Mouse (Mus musculus) midbrain, embryonic 16.5 days (tissue): ENCODE measurements around the gene Xlr3b. TPM values are rescaled to one million over a fixed set of nuclear protein-coding genes. Genes with fewer than 3 reads are reported as not detected.
A peak's percentile ranks its signal among the peaks of the same experiment; 100 is the strongest.
"Not testable (repeated sequence)": the region's sequence is repeated elsewhere in the genome, so short reads cannot be mapped to it uniquely, and the experiment has no call there.

Experiments used
- ATAC-seq: fragments of 200-750 bp; cut with Nextera tagmentation; 2 replicates; pipeline ENCODE4 v1.8.0; 2017; ENCODE audit warnings: moderate TSS enrichment
- H3K27ac ChIP-seq: fragments of 300-500 bp; sonication (generic); 2 replicates; pipeline ENCODE4 v1.5.1; 2014; ENCODE audit warnings: mild to moderate bottlenecking, low read length, mixed read lengths
- H3K27me3 ChIP-seq: fragments of 300-500 bp; sonication (generic); 2 replicates; pipeline ENCODE4 v1.6.1; 2014; ENCODE audit warnings: low read depth, low read length, mixed read lengths; ENCODE audit not compliant: control insufficient read depth, insufficient read depth
- H3K36me3 ChIP-seq: fragments of 300-500 bp; sonication (generic); 2 replicates; pipeline ENCODE4 v1.6.1; 2014; ENCODE audit warnings: mild to moderate bottlenecking, low read length, moderate library complexity, mixed read lengths; ENCODE audit not compliant: control insufficient read depth, insufficient read depth
- H3K4me1 ChIP-seq: fragments of 300-500 bp; sonication (generic); 2 replicates; pipeline ENCODE4 v1.6.1; 2014; ENCODE audit warnings: mild to moderate bottlenecking, low read length, mixed read lengths; ENCODE audit not compliant: control insufficient read depth, insufficient read depth
- H3K4me2 ChIP-seq: fragments of 300-500 bp; sonication (generic); 2 replicates; pipeline ENCODE4 v1.6.1; 2014; ENCODE audit warnings: mild to moderate bottlenecking, low read length, mixed read lengths
- H3K4me3 ChIP-seq: fragments of 300-500 bp; sonication (generic); 2 replicates; pipeline ENCODE4 v1.5.1; 2014; ENCODE audit warnings: low read depth, mild to moderate bottlenecking, low read length, moderate library complexity, mixed read lengths
- H3K9ac ChIP-seq: fragments of 300-500 bp; sonication (generic); 2 replicates; pipeline ENCODE4 v1.6.1; 2014; ENCODE audit warnings: low read depth, low read length, mixed read lengths
- H3K9me3 ChIP-seq: fragments of 300-500 bp; sonication (generic); replicated peaks from 2 replicates; pipeline ENCODE4 v1.6.1; 2014; ENCODE audit warnings: mild to moderate bottlenecking, low read length, mixed read lengths; ENCODE audit not compliant: control insufficient read depth, poor library complexity, severe bottlenecking
- WGBS: fragments of 180-500 bp; shearing (Covaris S2); extraction: QIAGEN DNeasy Blood & Tissue Kit; methylation state at CpG from one replicate; pipeline ENCODE4 v1.1.7; 2014; 5-methylcytosine and 5-hydroxymethylcytosine counted together
- polyA plus RNA-seq: library from polyadenylated mRNA; unstranded; fragments of >200 nt; fragmentation: Nextera tagmentation; extraction: Ambion mirVana; gene quantifications from 2 replicates; pipeline ENCODE4 v1.2.1, GENCODE M21; 2015

The Xlr3b gene
- polyA plus RNA-seq, 1 experiment from 2014 or later = 13.7 TPM

DNA sequence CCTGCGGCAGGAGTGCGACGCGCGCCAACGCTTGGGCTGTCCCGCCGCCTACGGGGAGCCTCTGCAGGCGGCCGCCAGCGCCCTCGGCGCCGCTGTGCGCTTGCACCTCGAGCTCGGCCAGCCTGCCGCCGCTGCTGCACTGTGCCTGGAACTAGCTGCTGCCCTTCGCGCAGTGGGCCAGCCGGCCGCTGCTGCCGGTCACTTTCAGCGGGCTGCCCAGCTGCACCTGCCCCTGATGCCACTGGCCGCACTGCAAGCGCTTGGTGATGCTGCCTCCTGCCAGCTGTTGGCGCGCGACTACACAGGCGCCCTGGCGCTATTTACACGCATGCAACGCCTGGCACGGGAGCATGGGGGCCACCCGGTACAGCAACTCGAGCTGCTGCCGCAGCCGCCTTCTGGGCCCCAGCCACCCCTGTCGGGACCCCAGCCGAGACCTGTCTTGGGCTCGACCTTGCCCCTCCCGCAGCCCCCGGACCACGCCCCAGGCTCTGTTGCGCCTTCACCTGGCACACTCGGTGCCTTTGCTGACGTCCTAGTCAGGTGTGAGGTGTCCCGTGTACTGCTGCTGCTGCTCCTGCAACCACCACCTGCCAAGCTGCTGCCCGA is 36.7 kb downstream of the Xlr3b start:
- H3K4me3 ChIP-seq = peak overlapping the region; percentile 66
- H3K9me3 ChIP-seq = no peaks in the 10 kb centered on the region
- peak overlapping the region; percentile 59 for H3K4me2 ChIP-seq
- WGBS = 25% methylated on average over 42 of the region's 51 CpGs
- peak overlapping the region; percentile 79 for H3K9ac ChIP-seq
- no peaks in the 10 kb centered on the region for H3K36me3 ChIP-seq
- H3K4me1 ChIP-seq = peaks cover 13% of the 10 kb centered on the region; the same call in 1 of the 2 replicates
- H3K27me3 ChIP-seq = no peaks in the 10 kb centered on the region
- peak; percentile 82 for ATAC-seq
- H3K27ac ChIP-seq = peak overlapping the region; percentile 93

DNA sequence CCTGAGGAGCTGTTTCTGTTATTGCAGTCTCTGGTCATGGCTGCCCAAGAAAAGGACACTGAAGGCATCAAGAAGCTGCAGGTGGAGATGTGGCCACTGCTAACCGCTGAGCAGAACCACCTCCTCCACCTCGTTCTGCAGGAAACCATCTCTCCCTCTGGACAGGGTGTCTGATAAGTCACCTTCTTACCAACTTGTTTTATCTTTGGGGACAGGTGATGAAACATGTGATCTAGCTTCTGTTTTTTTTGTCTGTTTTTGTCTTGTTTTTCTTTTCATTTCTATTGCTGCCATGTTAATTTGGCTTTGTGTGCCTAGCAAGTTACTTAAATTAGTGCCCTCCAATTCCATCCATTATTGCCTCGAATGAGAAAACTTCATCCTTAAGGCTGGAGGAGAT is 37.3 kb downstream of the Xlr3b start:
- H3K4me3 ChIP-seq = peak overlapping the region; percentile 66
- H3K27me3 ChIP-seq = no peaks in the 10 kb centered on the region
- WGBS = 31% methylated on average over 3 of the region's 3 CpGs
- no peaks in the 10 kb centered on the region for H3K36me3 ChIP-seq
- peaks cover 13% of the 10 kb centered on the region; the same call in 1 of the 2 replicates for H3K4me1 ChIP-seq
- H3K27ac ChIP-seq = peak overlapping the region; percentile 93
- no peaks in the 10 kb centered on the region for H3K9me3 ChIP-seq
- H3K4me2 ChIP-seq = peak overlapping the region; percentile 59
- H3K9ac ChIP-seq = peak overlapping the region; percentile 79
- no peak for ATAC-seq

DNA sequence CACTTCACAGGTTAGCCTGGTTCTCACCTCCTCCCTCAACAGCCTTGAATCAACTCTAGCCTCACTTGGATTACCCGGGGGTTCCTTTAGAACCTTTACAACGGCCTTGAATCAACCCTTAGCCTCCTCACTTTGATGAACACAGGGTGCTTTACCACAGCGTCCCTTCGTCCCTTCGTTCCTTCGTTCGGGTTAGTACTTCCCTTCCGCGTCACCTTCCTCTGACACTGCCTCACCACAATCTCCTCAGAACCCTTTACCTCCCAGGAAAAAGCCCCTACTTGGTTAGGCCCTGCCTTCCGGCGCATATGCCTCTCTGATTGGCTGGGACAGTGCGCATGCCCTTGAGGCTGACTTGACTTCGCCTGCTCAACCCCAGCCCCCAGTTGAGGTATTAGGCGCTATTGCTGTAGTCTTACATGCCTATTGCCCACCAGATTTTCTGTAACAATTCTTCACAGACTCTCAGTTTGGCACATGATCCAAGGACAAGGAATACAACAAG is 50.9 kb downstream of the Xlr3b start, which contains the start of gene Xlr4c:
Gene Xlr4c, minus strand, starts transcription at position 310 of the 505 bp plus-strand sequence.
- H3K4me2 ChIP-seq, H3K4me3 ChIP-seq, H3K9ac ChIP-seq, H3K27ac ChIP-seq, ATAC-seq, H3K36me3 ChIP-seq, H3K9me3 ChIP-seq, H3K4me1 ChIP-seq, H3K27me3 ChIP-seq: not testable (repeated sequence)
- 81% methylated on average over 10 of the region's 14 CpGs for WGBS

Other genes with a start within 250 kb of the Xlr3b start
- 0.97 and 1.3 TPM in 2 replicates for gene Zfp185, start 204.9 kb upstream of the Xlr3b start, polyA plus RNA-seq
- 0.10 and 0.11 TPM in 2 replicates for gene Pnma5, start 155.1 kb upstream of the Xlr3b start, polyA plus RNA-seq
- 5.5 and 5.6 TPM in 2 replicates for gene Pnma3, start 127.4 kb upstream of the Xlr3b start, polyA plus RNA-seq
- gene Xlr4a, start 109.7 kb upstream of the Xlr3b start, polyA plus RNA-seq = 0.46 and 0.58 TPM in 2 replicates
- 5.3 and 6.5 TPM in 2 replicates for gene Xlr3a, start 95.1 kb upstream of the Xlr3b start, polyA plus RNA-seq
- gene Gm14685, start 75.2 kb upstream of the Xlr3b start, polyA plus RNA-seq = 2.5 TPM in 2 replicates
- not detected in 2 replicates for gene Xlr5b, start 43.4 kb upstream of the Xlr3b start, polyA plus RNA-seq
- 1.6 and 2.1 TPM in 2 replicates for gene DXBay18, start 42.8 kb upstream of the Xlr3b start, polyA plus RNA-seq
- not detected in 2 replicates for gene Spin2d, start 15.2 kb upstream of the Xlr3b start, polyA plus RNA-seq
- gene Xlr4b, start 22.1 kb downstream of the Xlr3b start, polyA plus RNA-seq = 0.48 and 0.80 TPM in 2 replicates
- 35.1 and 37.5 TPM in 2 replicates for gene F8a, start 36.1 kb downstream of the Xlr3b start, polyA plus RNA-seq
- gene Xlr4c, start 50.9 kb downstream of the Xlr3b start, polyA plus RNA-seq = 0.32 TPM in 1 of 2 replicates, not detected in the other
- not detected in 2 replicates for gene Xlr3c, start 73.2 kb downstream of the Xlr3b start, polyA plus RNA-seq
- not detected in 2 replicates for gene Xlr5a, start 100.8 kb downstream of the Xlr3b start, polyA plus RNA-seq
- not detected in 2 replicates for gene Xlr5c, start 100.8 kb downstream of the Xlr3b start, polyA plus RNA-seq
- not detected in 2 replicates for gene Gm45015, start 144.6 kb downstream of the Xlr3b start, polyA plus RNA-seq
- 10.8 and 11.0 TPM in 2 replicates for gene Zfp275, start 150.4 kb downstream of the Xlr3b start, polyA plus RNA-seq
- gene Gm18336, start 206.5 kb downstream of the Xlr3b start, polyA plus RNA-seq = 0.08 and 0.11 TPM in 2 replicates
- gene Zfp92, start 218.9 kb downstream of the Xlr3b start, polyA plus RNA-seq = 2.2 and 2.5 TPM in 2 replicates
- not detected in 2 replicates for gene Trex2, start 243.1 kb downstream of the Xlr3b start, polyA plus RNA-seq